Mouse (Mus musculus) thymus, postnatal 0 days (tissue): ENCODE results near the gene Tnr. TPM values are rescaled to one million over a fixed set of nuclear protein-coding genes. Genes with fewer than 3 reads are reported as not detected.
A peak's percentile ranks its signal among the peaks of the same experiment; 100 is the strongest.
"Not testable (repeated sequence)": the region's sequence is repeated elsewhere in the genome, so short reads cannot be mapped to it uniquely, and the experiment has no call there.

ENCODE experiments used
- DNase-seq: peaks from one replicate; pipeline ENCODE4 v3.0.0-alpha.2; 2015; ENCODE audit warnings: low spot score
- polyA plus RNA-seq: library from polyadenylated mRNA; unstranded; fragments of >200 nt; fragmentation: Nextera tagmentation; extraction: Ambion mirVana; gene quantifications from 2 replicates; pipeline ENCODE4 v1.2.1, GENCODE M21; 2015

Gene Tnr
- polyA plus RNA-seq, 1 experiment from 2014 or later = 0.16 TPM

- no peak for DNase-seq
Measured at GRCm38 (mm10) chr1:159932598-159932997, 409.0 kb downstream of the Tnr start.

GRCm38 (mm10) chr1:159938449-159938848 is 414.9 kb downstream of the Tnr start:
- DNase-seq = peak; percentile 63

- peak; percentile 77 for DNase-seq
Measured at GRCm38 (mm10) chr1:159939335-159939734, 415.8 kb downstream of the Tnr start.

- DNase-seq = peak; percentile 52
Measured at GRCm38 (mm10) chr1:159953526-159953925, 430.0 kb downstream of the Tnr start.

- no peak for DNase-seq
Measured at GRCm38 (mm10) chr1:159963351-159963750, 439.8 kb downstream of the Tnr start.

GRCm38 (mm10) chr1:159966286-159966685 is 442.7 kb downstream of the Tnr start:
- DNase-seq = not testable (repeated sequence)

GRCm38 (mm10) chr1:159968395-159968794 is 444.8 kb downstream of the Tnr start:
- DNase-seq = no peak

GRCm38 (mm10) chr1:159977786-159978185 is 454.2 kb downstream of the Tnr start:
- no peak for DNase-seq

- DNase-seq = no peak
Measured at GRCm38 (mm10) chr1:159979096-159979495, 455.5 kb downstream of the Tnr start.

- DNase-seq = no peak
Measured at GRCm38 (mm10) chr1:159980355-159980754, 456.8 kb downstream of the Tnr start.
